ENCODE assay signal across 12 mouse cellular contexts in genomic region chr7:90016930-90017588, GRCm38 (mm10). TPM values are rescaled to one million over a fixed set of nuclear protein-coding genes. Genes with fewer than 3 reads are reported as not detected.
DNase-seq lines count a peak whose midpoint lies in the region; ATAC-seq and TF ChIP-seq lines count a peak whose summit lies in the region.
"Had no signal": no experiment of that assay in that cellular context is flagged by ENCODE, and none has a peak within 500 bp of the region (broad histone marks: within the 10 kb centered on the region; RNA-seq: fewer than 3 reads in every experiment).

No protein-coding gene starts in this region.

- WGBS in kidney, embryonic 14.5 days, result 28% methylated on average over 5 of the region's 5 CpGs
- WGBS in stomach, embryonic 15.5 days, result 29% methylated on average over 5 of the region's 5 CpGs
- WGBS in stomach, postnatal 0 days, result 20% methylated on average over 4 of the region's 5 CpGs
- whole genome bisulfite sequencing in forebrain, embryonic 12.5 days, result 31% methylated on average over 5 of the region's 5 CpGs

- H3K4me3 ChIP-seq in kidney, embryonic 14.5 days (ENCODE audit: low read length), result no peak overlapping the region
- no peak overlapping the region for H3K4me3 ChIP-seq in stomach, embryonic 15.5 days (replicated peaks)
- no peak overlapping the region for H3K4me3 ChIP-seq in stomach, postnatal 0 days (ENCODE audit: low read depth, low read length)
- no peak overlapping the region for H3K4me3 ChIP-seq in forebrain, embryonic 12.5 days (replicated peaks)
- H3K4me3 ChIP-seq: limb, embryonic 15.5 days had no signal

- no peaks in the 10 kb centered on the region for H3K27me3 ChIP-seq in kidney, embryonic 14.5 days (ENCODE audit: control insufficient read depth, insufficient read depth, low read length)
- no peaks in the 10 kb centered on the region for H3K27me3 ChIP-seq in stomach, embryonic 15.5 days (replicated peaks)
- H3K27me3 ChIP-seq in stomach, postnatal 0 days (ENCODE audit: control insufficient read depth, insufficient read depth, low read length), result no peaks in the 10 kb centered on the region
- no peaks in the 10 kb centered on the region for H3K27me3 ChIP-seq in forebrain, embryonic 12.5 days
- H3K27me3 ChIP-seq: limb, embryonic 15.5 days had no signal

- no peak for TF ChIP-seq CTCF in stomach, postnatal 0 days (IDR thresholded peaks at IDR 0.05; ENCODE audit: low read depth)

- 0 out of 2 replicates have a peak, but pooled peaks cover 8% of the 10 kb centered on the region for H3K4me1 ChIP-seq in kidney, embryonic 14.5 days (ENCODE audit: control insufficient read depth, insufficient read depth, low read length)
- 0 out of 2 replicates have a peak, but pooled peaks cover 2% of the 10 kb centered on the region for H3K4me1 ChIP-seq in stomach, embryonic 15.5 days
- H3K4me1 ChIP-seq in stomach, postnatal 0 days (replicated peaks; ENCODE audit: control insufficient read depth, insufficient read depth), result no peaks in the 10 kb centered on the region
- peaks cover 6% of the 10 kb centered on the region for H3K4me1 ChIP-seq in forebrain, embryonic 12.5 days
- H3K4me1 ChIP-seq: limb, embryonic 15.5 days had no signal

- no peak for DNase-seq in kidney, adult 8-10 months
- no peak for DNase-seq in stomach, postnatal 0 days (ENCODE audit: low spot score)
- DNase-seq in spleen, postnatal 14 days (ENCODE audit: low spot score in 2 of 2), result no peak
- DNase-seq in neural tube, embryonic 10.5 days (ENCODE audit: extremely low spot score, low spot score), result no peak
- DNase-seq: adrenal gland, postnatal 36 days; cerebellum, postnatal 25 days; thymus, postnatal 4 days had no signal

- no peaks in the 10 kb centered on the region for H3K36me3 ChIP-seq in kidney, embryonic 14.5 days (ENCODE audit: control insufficient read depth, insufficient read depth, low read length)
- H3K36me3 ChIP-seq in stomach, embryonic 15.5 days, result no peaks in the 10 kb centered on the region
- H3K36me3 ChIP-seq in stomach, postnatal 0 days (ENCODE audit: control insufficient read depth, insufficient read depth, low read length), result no peaks in the 10 kb centered on the region
- H3K36me3 ChIP-seq in forebrain, embryonic 12.5 days (replicated peaks), result no peaks in the 10 kb centered on the region
- H3K36me3 ChIP-seq: limb, embryonic 15.5 days had no signal

- H3K9me3 ChIP-seq in kidney, embryonic 14.5 days (ENCODE audit: control insufficient read depth, low read length), result no peaks in the 10 kb centered on the region
- no peaks in the 10 kb centered on the region for H3K9me3 ChIP-seq in stomach, embryonic 15.5 days
- no peaks in the 10 kb centered on the region for H3K9me3 ChIP-seq in stomach, postnatal 0 days (ENCODE audit: control insufficient read depth, low read length)
- no peaks in the 10 kb centered on the region for H3K9me3 ChIP-seq in forebrain, embryonic 12.5 days
- H3K9me3 ChIP-seq: limb, embryonic 15.5 days had no signal

- H3K27ac ChIP-seq in kidney, embryonic 14.5 days (ENCODE audit: low read depth, low read length), result no peak overlapping the region
- H3K27ac ChIP-seq in stomach, embryonic 15.5 days, result 0 out of 2 replicates have a peak overlapping the region, but pooled peaks have one; percentile 17
- no peak overlapping the region for H3K27ac ChIP-seq in stomach, postnatal 0 days (replicated peaks)
- no peak overlapping the region for H3K27ac ChIP-seq in forebrain, embryonic 12.5 days
- H3K27ac ChIP-seq: limb, embryonic 15.5 days had no signal

- TF ChIP-seq EP300 in stomach, postnatal 0 days (optimal IDR thresholded peaks at IDR 0.05), result no peak

- no peak overlapping the region for H3K4me2 ChIP-seq in kidney, embryonic 14.5 days (replicated peaks; ENCODE audit: low read depth, low read length)
- no peak overlapping the region for H3K4me2 ChIP-seq in stomach, embryonic 15.5 days
- no peak overlapping the region for H3K4me2 ChIP-seq in stomach, postnatal 0 days (replicated peaks; ENCODE audit: low read depth)
- no peak overlapping the region for H3K4me2 ChIP-seq in forebrain, embryonic 12.5 days
- H3K4me2 ChIP-seq: limb, embryonic 15.5 days had no signal

- H3K9ac ChIP-seq in kidney, embryonic 14.5 days (ENCODE audit: low read depth, low read length), result no peak overlapping the region
- no peak overlapping the region for H3K9ac ChIP-seq in stomach, embryonic 15.5 days
- H3K9ac ChIP-seq in stomach, postnatal 0 days (ENCODE audit: low read length), result no peak overlapping the region
- H3K9ac ChIP-seq in forebrain, embryonic 12.5 days, result no peak overlapping the region
- H3K9ac ChIP-seq: limb, embryonic 15.5 days had no signal

- ATAC-seq in kidney, embryonic 14.5 days (ENCODE audit: low FRiP score, low TSS enrichment), result peak; percentile 62; the same call in 1 of the 2 replicates
- no peak for ATAC-seq in stomach, embryonic 15.5 days (ENCODE audit: insufficient read depth, low FRiP score, low read depth)
- ATAC-seq in stomach, postnatal 0 days (ENCODE audit: low FRiP score, low TSS enrichment), result no peak
- 0 out of 2 replicates have a peak, but pooled peaks have one; percentile 55 for ATAC-seq in forebrain, embryonic 12.5 days (ENCODE audit: low FRiP score)
- no peak for ATAC-seq in activated CD4-positive, CD25-positive, alpha-beta regulatory T cell, adult 4 months

RNA-seq across cellular contexts. Expression of gene Eed, which starts 36.3 kb away (rescaled TPM):
- polyA plus RNA-seq in kidney, embryonic 14.5 days (2014; fragmentation: Nextera tagmentation; extraction: Ambion mirVana), result 86.1 and 95.1 TPM in 2 replicates
- 68.5 and 71.8 TPM in 2 replicates for polyA plus RNA-seq in stomach, embryonic 15.5 days (2015; fragmentation: Nextera tagmentation; extraction: Ambion mirVana)
- polyA plus RNA-seq in stomach, postnatal 0 days (2015; fragmentation: Nextera tagmentation; extraction: Ambion mirVana), result 35.7 and 38.0 TPM in 2 replicates
- polyA plus RNA-seq in forebrain, embryonic 12.5 days (2016; fragmentation: Nextera tagmentation; extraction: Ambion mirVana), result 85.6 and 94.6 TPM in 2 replicates
- polyA plus RNA-seq in activated CD4-positive, CD25-positive, alpha-beta regulatory T cell, adult 4 months (2017; shearing (Covaris generic)), result 10 to 100 TPM; 67.6 to 79.9 TPM

Comparison
In these comparisons a context has a peak if more than half of its experiments do, and no peak if none do; other contexts are left out.
1. ATAC-seq: peak in kidney, embryonic 14.5 days (single experiment) and forebrain, embryonic 12.5 days (single experiment); none in stomach, embryonic 15.5 days (single experiment), stomach, postnatal 0 days (single experiment) and activated CD4-positive, CD25-positive, alpha-beta regulatory T cell, adult 4 months (single experiment).